Mouse (Mus musculus): ENCODE data around the gene Gm20914. TPM values are rescaled to one million over a fixed set of nuclear protein-coding genes. Genes with fewer than 3 reads are reported as not detected.

Gm20914 gene
- not detected in 2 replicates for polyA plus RNA-seq (2015; fragmentation: Nextera tagmentation; extraction: Ambion mirVana)

DNA sequence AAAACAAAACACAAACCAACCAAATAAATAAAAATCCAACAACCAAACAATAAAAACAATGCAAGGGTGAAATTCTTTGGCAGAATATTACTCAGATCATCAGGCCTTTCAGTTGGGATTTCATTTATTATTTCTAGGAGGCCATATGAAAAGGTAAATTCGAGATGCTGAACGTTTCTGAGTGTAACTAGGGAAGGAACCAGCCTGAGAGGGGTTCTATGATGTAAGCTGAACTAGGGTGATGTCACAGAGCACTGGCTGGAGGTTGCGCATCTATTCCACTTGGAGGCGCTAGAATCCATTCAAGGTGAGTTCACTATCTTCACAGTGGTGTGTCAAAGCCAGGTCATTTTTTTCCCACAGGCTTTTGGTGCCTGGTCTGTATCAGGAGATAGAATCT, at the start of gene Gm20914:
TSS of gene Gm20914 (plus strand) at position 301 of the 400 bp plus-strand sequence.

Other genes with a start within 250 kb of the Gm20914 start
- not detected in 2 replicates for gene Gm21854, start 69.0 kb upstream of the Gm20914 start, polyA plus RNA-seq (2015; fragmentation: Nextera tagmentation; extraction: Ambion mirVana)
- gene Gm28171, start 67.4 kb downstream of the Gm20914 start, polyA plus RNA-seq (2015; fragmentation: Nextera tagmentation; extraction: Ambion mirVana) = not detected in 2 replicates
- not detected in 2 replicates for gene Gm21778, start 216.5 kb downstream of the Gm20914 start, polyA plus RNA-seq (2015; fragmentation: Nextera tagmentation; extraction: Ambion mirVana)

Measured in spleen, postnatal 0 days (tissue).